Mouse (Mus musculus): ENCODE measurements around the gene Gm525. TPM values are rescaled to one million over a fixed set of nuclear protein-coding genes. Genes with fewer than 3 reads are reported as not detected.

The Gm525 gene
- polyA plus RNA-seq, 1 experiment from 2014 or later: not detected

- Histone ChIP-seq H3K27me3 (ENCODE audit: control insufficient read depth, insufficient read depth, low read length) (no peaks in the 10 kb centered on the region), H3K27ac (ENCODE audit: low read depth, low read length) (no peak overlapping the region), H3K9me3 (ENCODE audit: control insufficient read depth, low read length) (no peaks in the 10 kb centered on the region), H3K4me1 (ENCODE audit: control insufficient read depth, insufficient read depth, low read length) (peaks cover 14% of the 10 kb centered on the region), H3K36me3 (ENCODE audit: control insufficient read depth, insufficient read depth, low read length) (peaks cover 4% of the 10 kb centered on the region; the same call in 1 of the 2 replicates), H3K4me3 (ENCODE audit: low read length) (peak overlapping the region; percentile 72), H3K4me2 (replicated peaks; ENCODE audit: low read depth, low read length) (peak overlapping the region; percentile 87), H3K9ac (ENCODE audit: low read depth, low read length) (peak overlapping the region; percentile 14; the same call in 1 of the 2 replicates)
- WGBS: 71% methylated on average over 11 of the region's 11 CpGs
- no peak for ATAC-seq (ENCODE audit: low FRiP score, low TSS enrichment)
Measured at GRCm38 (mm10) chr11:89058515-89059270, 14.9 kb upstream of the Gm525 start.

- whole genome bisulfite sequencing: under 1% methylated on average over 33 of the region's 33 CpGs
- Histone ChIP-seq H3K4me1 (ENCODE audit: control insufficient read depth, insufficient read depth, low read length) (peaks cover 14% of the 10 kb centered on the region), H3K27ac (ENCODE audit: low read depth, low read length) (no peak overlapping the region), H3K4me3 (ENCODE audit: low read length) (peak overlapping the region; percentile 72), H3K4me2 (replicated peaks; ENCODE audit: low read depth, low read length) (peak overlapping the region; percentile 87), H3K27me3 (ENCODE audit: control insufficient read depth, insufficient read depth, low read length) (no peaks in the 10 kb centered on the region), H3K36me3 (ENCODE audit: control insufficient read depth, insufficient read depth, low read length) (no peaks in the 10 kb centered on the region), H3K9me3 (ENCODE audit: control insufficient read depth, low read length) (no peaks in the 10 kb centered on the region), H3K9ac (ENCODE audit: low read depth, low read length) (peak overlapping the region; percentile 78)
- peak; percentile 80; the same call in 1 of the 2 replicates for ATAC-seq (ENCODE audit: low FRiP score, low TSS enrichment)
Measured at GRCm38 (mm10) chr11:89059919-89060422, 13.7 kb upstream of the Gm525 start.

GRCm38 (mm10) chr11:89060423-89061089, 13.1 kb upstream of the Gm525 start:
- Histone ChIP-seq H3K4me1 (ENCODE audit: control insufficient read depth, insufficient read depth, low read length) (peaks cover 14% of the 10 kb centered on the region), H3K4me3 (ENCODE audit: low read length) (peak overlapping the region; percentile 72), H3K36me3 (ENCODE audit: control insufficient read depth, insufficient read depth, low read length) (no peaks in the 10 kb centered on the region), H3K9me3 (ENCODE audit: control insufficient read depth, low read length) (no peaks in the 10 kb centered on the region), H3K27ac (ENCODE audit: low read depth, low read length) (no peak overlapping the region), H3K9ac (ENCODE audit: low read depth, low read length) (peak overlapping the region; percentile 78), H3K4me2 (replicated peaks; ENCODE audit: low read depth, low read length) (peak overlapping the region; percentile 87), H3K27me3 (ENCODE audit: control insufficient read depth, insufficient read depth, low read length) (no peaks in the 10 kb centered on the region)
- WGBS: under 1% methylated on average over 63 of the region's 63 CpGs
- peak; percentile 95 for ATAC-seq (ENCODE audit: low FRiP score, low TSS enrichment)

- Histone ChIP-seq H3K4me2 (replicated peaks; ENCODE audit: low read depth, low read length) (no peak overlapping the region), H3K9ac (ENCODE audit: low read depth, low read length) (no peak overlapping the region), H3K36me3 (ENCODE audit: control insufficient read depth, insufficient read depth, low read length) (no peaks in the 10 kb centered on the region), H3K4me3 (ENCODE audit: low read length) (no peak overlapping the region), H3K27me3 (ENCODE audit: control insufficient read depth, insufficient read depth, low read length) (no peaks in the 10 kb centered on the region), H3K9me3 (ENCODE audit: control insufficient read depth, low read length) (no peaks in the 10 kb centered on the region), H3K27ac (ENCODE audit: low read depth, low read length) (no peak overlapping the region), H3K4me1 (ENCODE audit: control insufficient read depth, insufficient read depth, low read length) (peaks cover 14% of the 10 kb centered on the region)
- ATAC-seq (ENCODE audit: low FRiP score, low TSS enrichment): no peak
- WGBS: 61% methylated on average over 7 of the region's 7 CpGs
Measured at GRCm38 (mm10) chr11:89061362-89061761, 12.3 kb upstream of the Gm525 start.

- Histone ChIP-seq H3K4me2 (replicated peaks; ENCODE audit: low read depth, low read length) (no peak overlapping the region), H3K27ac (ENCODE audit: low read depth, low read length) (no peak overlapping the region), H3K4me1 (ENCODE audit: control insufficient read depth, insufficient read depth, low read length) (peaks cover 7% of the 10 kb centered on the region), H3K4me3 (ENCODE audit: low read length) (no peak overlapping the region), H3K9me3 (ENCODE audit: control insufficient read depth, low read length) (no peaks in the 10 kb centered on the region), H3K27me3 (ENCODE audit: control insufficient read depth, insufficient read depth, low read length) (no peaks in the 10 kb centered on the region), H3K36me3 (ENCODE audit: control insufficient read depth, insufficient read depth, low read length) (no peaks in the 10 kb centered on the region), H3K9ac (ENCODE audit: low read depth, low read length) (no peak overlapping the region)
- 83% methylated on average over 6 of the region's 6 CpGs for WGBS
- no peak for ATAC-seq (ENCODE audit: low FRiP score, low TSS enrichment)
Measured at GRCm38 (mm10) chr11:89064312-89064711, 9.3 kb upstream of the Gm525 start.

GRCm38 (mm10) chr11:89065297-89065696, 8.3 kb upstream of the Gm525 start:
- H3K27ac ChIP-seq (ENCODE audit: low read depth, low read length): no peak overlapping the region
- no peak overlapping the region for H3K4me3 ChIP-seq (ENCODE audit: low read length)
- H3K4me1 ChIP-seq (ENCODE audit: control insufficient read depth, insufficient read depth, low read length): no peaks in the 10 kb centered on the region
- H3K9me3 ChIP-seq (ENCODE audit: control insufficient read depth, low read length): no peaks in the 10 kb centered on the region
- H3K27me3 ChIP-seq (ENCODE audit: control insufficient read depth, insufficient read depth, low read length): no peaks in the 10 kb centered on the region
- no peak overlapping the region for H3K4me2 ChIP-seq (replicated peaks; ENCODE audit: low read depth, low read length)
- WGBS: 91% methylated on average over 3 of the region's 3 CpGs
- ATAC-seq (ENCODE audit: low FRiP score, low TSS enrichment): no peak
- H3K36me3 ChIP-seq (ENCODE audit: control insufficient read depth, insufficient read depth, low read length): no peaks in the 10 kb centered on the region
- no peak overlapping the region for H3K9ac ChIP-seq (ENCODE audit: low read depth, low read length)

GRCm38 (mm10) chr11:89066126-89066525, 7.5 kb upstream of the Gm525 start:
- WGBS: 68% methylated on average over 6 of the region's 6 CpGs
- Histone ChIP-seq H3K4me1 (ENCODE audit: control insufficient read depth, insufficient read depth, low read length) (no peaks in the 10 kb centered on the region), H3K9me3 (ENCODE audit: control insufficient read depth, low read length) (no peaks in the 10 kb centered on the region), H3K27ac (ENCODE audit: low read depth, low read length) (no peak overlapping the region), H3K4me2 (replicated peaks; ENCODE audit: low read depth, low read length) (no peak overlapping the region), H3K4me3 (ENCODE audit: low read length) (no peak overlapping the region), H3K27me3 (ENCODE audit: control insufficient read depth, insufficient read depth, low read length) (no peaks in the 10 kb centered on the region), H3K36me3 (ENCODE audit: control insufficient read depth, insufficient read depth, low read length) (no peaks in the 10 kb centered on the region), H3K9ac (ENCODE audit: low read depth, low read length) (no peak overlapping the region)
- no peak for ATAC-seq (ENCODE audit: low FRiP score, low TSS enrichment)

- Histone ChIP-seq H3K9ac (ENCODE audit: low read depth, low read length) (no peak within 1 kb of the TSS), H3K4me3 (ENCODE audit: low read length) (no peak within 1 kb of the TSS), H3K4me1 (ENCODE audit: control insufficient read depth, insufficient read depth, low read length) (no peaks in the 10 kb centered on the region), H3K27me3 (ENCODE audit: control insufficient read depth, insufficient read depth, low read length) (no peaks in the 10 kb centered on the region), H3K27ac (ENCODE audit: low read depth, low read length) (no peak within 1 kb of the TSS), H3K9me3 (ENCODE audit: control insufficient read depth, low read length) (no peaks in the 10 kb centered on the region), H3K4me2 (replicated peaks; ENCODE audit: low read depth, low read length) (no peak within 1 kb of the TSS), H3K36me3 (ENCODE audit: control insufficient read depth, insufficient read depth, low read length) (no peaks in the 10 kb centered on the region)
- 91% methylated on average over 1 of the region's 1 CpGs for WGBS
- ATAC-seq (ENCODE audit: low FRiP score, low TSS enrichment): no peak
Measured at GRCm38 (mm10) chr11:89066750-89067149, 6.9 kb upstream of the Gm525 start, which contains the start of gene Dgke. Gene Dgke (minus strand): TSS chr11:89066850.

- Histone ChIP-seq H3K4me2 (replicated peaks; ENCODE audit: low read depth, low read length) (no peak overlapping the region), H3K36me3 (ENCODE audit: control insufficient read depth, insufficient read depth, low read length) (no peaks in the 10 kb centered on the region), H3K27ac (ENCODE audit: low read depth, low read length) (no peak overlapping the region), H3K27me3 (ENCODE audit: control insufficient read depth, insufficient read depth, low read length) (no peaks in the 10 kb centered on the region), H3K9ac (ENCODE audit: low read depth, low read length) (no peak overlapping the region), H3K4me3 (ENCODE audit: low read length) (no peak overlapping the region), H3K9me3 (ENCODE audit: control insufficient read depth, low read length) (no peaks in the 10 kb centered on the region), H3K4me1 (ENCODE audit: control insufficient read depth, insufficient read depth, low read length) (no peaks in the 10 kb centered on the region)
- 70% methylated on average over 6 of the region's 6 CpGs for WGBS
- no peak for ATAC-seq (ENCODE audit: low FRiP score, low TSS enrichment)
Measured at GRCm38 (mm10) chr11:89067301-89067822, 6.3 kb upstream of the Gm525 start.

All from kidney, embryonic 14.5 days (tissue).